Mouse (Mus musculus) cortical plate, adult 2 months (tissue): ENCODE measurements around the gene Creg2.

Experiments
- CTCF ChIP-seq: fragments of 200-500 bp; IDR thresholded peaks from 2 replicates; pipeline ENCODE4 v1.5.1; 2011; ENCODE audit warnings: mild to moderate bottlenecking, control low read depth, low read length; ENCODE audit not compliant: insufficient read depth; ENCODE audit errors: extremely low read depth
- POLR2A ChIP-seq: fragments of 200-500 bp; IDR thresholded peaks from 2 replicates; pipeline ENCODE4 v1.6.1; 2011; ENCODE audit warnings: mild to moderate bottlenecking, low read length, control low read depth; ENCODE audit not compliant: insufficient read depth; ENCODE audit errors: extremely low read depth

GRCm38 (mm10) chr1:39678883-39679282, 27.6 kb upstream of the Creg2 start:
- TF ChIP-seq CTCF (no peak), POLR2A (no peak)
